Mouse (Mus musculus): ENCODE results near the gene A530084C06Rik.
A peak's percentile ranks its signal among the peaks of the same experiment; 100 is the strongest.

A530084C06Rik gene

DNA sequence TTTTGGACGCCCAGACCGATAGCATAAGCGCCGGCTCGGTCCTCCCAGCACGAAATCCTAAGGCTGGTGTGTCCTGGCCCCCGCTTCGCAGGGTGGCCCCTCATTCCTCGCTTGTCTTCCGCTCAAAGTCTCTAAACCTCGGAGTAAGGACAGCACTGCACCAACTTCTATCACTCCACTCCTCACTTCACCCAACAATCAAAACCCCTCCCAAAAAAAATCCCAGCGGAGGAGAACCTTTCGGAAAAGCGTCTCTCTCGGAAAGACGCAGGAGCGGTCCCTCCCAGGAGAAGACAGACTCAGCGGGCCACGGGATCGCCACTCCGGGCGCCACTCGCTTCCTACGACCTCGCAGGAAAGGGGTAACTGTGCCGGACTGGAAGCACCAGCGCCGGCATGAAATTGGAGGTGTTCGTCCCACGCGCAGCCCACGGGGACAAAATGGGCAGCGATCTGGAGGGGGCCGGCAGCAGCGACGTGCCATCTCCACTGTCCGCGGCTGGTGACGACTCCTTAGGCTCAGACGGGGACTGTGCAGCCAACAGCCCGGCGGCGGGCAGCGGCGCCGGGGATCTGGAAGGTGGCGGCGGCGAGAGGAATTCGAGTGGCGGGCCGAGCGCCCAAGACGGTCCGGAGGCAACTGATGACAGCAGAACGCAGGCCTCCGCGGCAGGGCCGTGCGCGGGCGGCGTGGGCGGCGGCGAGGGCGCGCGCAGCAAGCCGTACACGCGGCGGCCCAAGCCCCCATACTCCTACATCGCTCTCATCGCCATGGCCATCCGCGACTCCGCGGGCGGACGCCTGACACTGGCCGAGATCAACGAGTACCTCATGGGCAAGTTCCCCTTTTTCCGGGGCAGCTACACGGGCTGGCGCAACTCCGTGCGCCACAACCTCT, at the start of gene A530084C06Rik:
Gene A530084C06Rik (minus strand): TSS at position 813 of the 898 bp plus-strand sequence.
- DNase-seq (ENCODE audit: low spot score in 2 of 2): no peak

DNA sequence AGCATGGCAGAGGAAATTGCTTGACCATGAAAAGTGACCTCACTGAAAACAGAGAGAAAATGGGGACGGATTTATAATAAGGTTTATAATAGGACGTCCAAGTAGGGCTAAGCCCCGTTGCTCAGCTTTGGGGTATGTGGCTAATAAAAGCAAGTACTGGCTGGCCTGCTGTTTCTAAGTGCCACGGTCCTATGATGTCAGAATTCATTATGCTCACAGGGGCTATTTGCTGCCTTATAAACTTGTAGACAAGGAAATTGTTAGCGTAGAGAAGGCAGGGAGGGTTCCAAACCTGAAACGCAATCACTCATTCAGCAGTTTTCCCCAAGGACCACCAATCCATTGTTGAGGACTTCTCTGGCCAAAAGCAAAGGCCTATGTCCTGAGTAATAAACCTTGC, 44.8 kb upstream of the A530084C06Rik start:
- no peak for DNase-seq (ENCODE audit: low spot score in 2 of 2)

- DNase-seq (ENCODE audit: low spot score in 2 of 2): no peak
These were observed 40.4 kb upstream of the A530084C06Rik start for GRCm38 (mm10) chr13:31599576-31599975.

DNA sequence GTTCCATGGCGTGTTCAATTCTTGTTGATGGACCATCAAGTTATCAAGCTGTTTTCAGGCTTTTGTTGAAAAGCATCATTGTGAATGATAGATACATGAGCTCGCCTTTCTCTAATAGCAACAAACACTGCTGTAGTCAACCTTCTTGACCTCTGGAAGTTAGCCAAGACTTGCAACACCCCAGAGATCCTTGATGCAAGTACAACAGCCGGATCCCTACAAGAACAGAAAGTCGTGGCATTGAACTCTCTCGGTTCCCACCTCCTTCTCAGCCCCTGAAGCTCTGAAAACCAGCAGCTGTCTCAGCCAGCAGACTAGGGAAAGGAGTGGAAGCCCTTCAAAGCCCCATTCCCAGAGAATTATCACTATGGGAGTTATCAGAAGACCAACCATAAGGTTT, 28.2 kb upstream of the A530084C06Rik start:
- DNase-seq (ENCODE audit: low spot score in 2 of 2): no peak

DNA sequence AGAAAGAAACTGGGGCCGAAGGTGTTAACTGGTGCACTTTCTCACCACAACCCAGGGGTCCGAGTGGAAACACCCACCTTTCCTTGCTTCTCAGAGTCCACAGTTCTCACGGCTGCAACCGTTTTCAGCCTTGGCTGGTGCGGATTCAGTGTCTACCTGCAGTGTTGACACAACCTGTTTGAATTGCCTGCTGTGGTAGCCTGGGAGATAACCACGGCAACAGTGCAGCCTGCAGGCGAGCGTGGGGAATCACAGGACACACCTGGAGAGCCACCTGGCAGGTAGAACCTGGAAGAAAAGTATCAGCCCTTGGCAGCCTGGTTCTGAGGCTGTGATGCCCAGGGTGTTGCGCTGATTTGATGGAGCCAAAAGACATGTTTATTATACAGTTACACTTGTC, 20.7 kb upstream of the A530084C06Rik start:
- no peak for DNase-seq (ENCODE audit: low spot score in 2 of 2)

DNA sequence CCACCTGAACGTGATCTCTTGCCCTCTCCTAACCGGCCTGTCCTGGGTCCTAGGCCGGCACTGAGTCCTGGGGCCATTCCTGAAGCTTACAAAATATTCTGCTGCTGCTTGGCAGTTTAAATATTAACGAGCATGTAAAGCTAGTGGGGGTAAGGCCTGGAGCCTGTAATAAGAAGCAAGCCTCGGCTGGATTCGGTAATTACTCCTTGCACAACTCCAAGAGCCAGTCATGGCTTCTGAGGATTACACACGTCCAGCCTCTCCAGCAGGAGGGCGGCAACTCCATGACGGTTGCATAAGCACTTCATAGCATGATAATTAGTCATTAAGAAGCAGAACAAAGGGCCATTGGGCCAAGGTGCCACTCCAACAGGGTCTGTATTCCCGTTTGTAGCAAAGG, 19.3 kb upstream of the A530084C06Rik start:
- DNase-seq (ENCODE audit: low spot score in 2 of 2): no peak

GRCm38 (mm10) chr13:31577576-31577975, 18.4 kb upstream of the A530084C06Rik start:
- no peak for DNase-seq (ENCODE audit: low spot score in 2 of 2)

- DNase-seq (ENCODE audit: low spot score in 2 of 2): no peak
These were observed 17.6 kb upstream of the A530084C06Rik start for GRCm38 (mm10) chr13:31576696-31577095.

DNA sequence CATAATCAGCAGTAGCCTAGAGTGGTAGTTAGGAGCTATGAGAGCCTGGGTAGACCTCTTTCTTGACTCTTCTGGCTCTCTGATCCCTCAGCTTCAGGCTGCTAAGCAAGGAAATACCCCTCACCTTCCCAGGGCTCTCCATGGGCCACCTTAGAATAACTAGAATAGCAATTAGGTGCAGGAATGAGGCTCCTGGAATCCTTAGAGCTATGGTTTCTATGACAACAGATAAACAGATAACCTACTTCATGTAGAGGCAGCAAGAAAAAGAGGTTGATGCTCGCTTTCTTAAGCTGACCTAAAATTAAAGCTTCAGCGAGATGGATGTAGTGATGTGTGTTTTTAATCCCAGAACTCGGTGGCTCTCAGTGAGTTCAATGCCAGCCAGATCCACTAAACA, 15.5 kb upstream of the A530084C06Rik start:
- no peak for DNase-seq (ENCODE audit: low spot score in 2 of 2)

- no peak for DNase-seq (ENCODE audit: low spot score in 2 of 2)
These were observed 13.8 kb upstream of the A530084C06Rik start for GRCm38 (mm10) chr13:31572806-31573508.

DNA sequence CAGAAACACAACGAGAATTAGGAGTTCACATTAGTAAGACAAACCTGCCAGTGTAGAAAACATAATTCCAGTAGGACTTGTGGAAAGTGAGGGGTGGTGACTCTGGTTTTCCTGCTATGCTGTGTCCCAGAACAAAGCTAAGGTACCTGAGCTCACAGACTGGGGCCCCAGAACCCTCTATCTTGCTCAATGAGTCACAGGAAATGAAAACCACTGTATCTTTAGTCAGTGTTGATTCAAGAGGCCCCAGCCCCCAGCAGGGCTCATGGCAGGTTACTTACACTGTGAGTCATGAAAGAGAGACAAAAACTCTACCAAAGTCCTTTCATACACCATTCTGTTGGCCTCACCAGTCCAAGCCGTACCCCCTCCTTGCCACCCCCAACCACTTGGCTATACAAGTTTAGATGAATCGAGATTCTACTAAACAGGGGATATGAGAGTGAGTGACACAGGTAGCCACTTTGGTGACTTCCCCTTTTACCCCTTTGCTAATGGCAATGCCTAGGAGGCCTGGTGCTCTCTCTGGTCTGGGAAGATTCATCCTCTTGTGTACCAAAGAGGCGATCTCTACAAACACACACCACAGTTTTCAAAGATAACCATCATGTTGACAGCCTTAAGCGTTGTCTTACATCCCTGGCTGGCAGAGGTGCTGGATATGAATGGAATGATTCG, 8.6 kb upstream of the A530084C06Rik start:
- no peak for DNase-seq (ENCODE audit: low spot score in 2 of 2)

- DNase-seq (ENCODE audit: low spot score in 2 of 2): no peak
These were observed 8.0 kb upstream of the A530084C06Rik start for GRCm38 (mm10) chr13:31567099-31567498.

- DNase-seq (ENCODE audit: low spot score in 2 of 2): no peak
These were observed 5.3 kb upstream of the A530084C06Rik start for GRCm38 (mm10) chr13:31564394-31564793.

DNA sequence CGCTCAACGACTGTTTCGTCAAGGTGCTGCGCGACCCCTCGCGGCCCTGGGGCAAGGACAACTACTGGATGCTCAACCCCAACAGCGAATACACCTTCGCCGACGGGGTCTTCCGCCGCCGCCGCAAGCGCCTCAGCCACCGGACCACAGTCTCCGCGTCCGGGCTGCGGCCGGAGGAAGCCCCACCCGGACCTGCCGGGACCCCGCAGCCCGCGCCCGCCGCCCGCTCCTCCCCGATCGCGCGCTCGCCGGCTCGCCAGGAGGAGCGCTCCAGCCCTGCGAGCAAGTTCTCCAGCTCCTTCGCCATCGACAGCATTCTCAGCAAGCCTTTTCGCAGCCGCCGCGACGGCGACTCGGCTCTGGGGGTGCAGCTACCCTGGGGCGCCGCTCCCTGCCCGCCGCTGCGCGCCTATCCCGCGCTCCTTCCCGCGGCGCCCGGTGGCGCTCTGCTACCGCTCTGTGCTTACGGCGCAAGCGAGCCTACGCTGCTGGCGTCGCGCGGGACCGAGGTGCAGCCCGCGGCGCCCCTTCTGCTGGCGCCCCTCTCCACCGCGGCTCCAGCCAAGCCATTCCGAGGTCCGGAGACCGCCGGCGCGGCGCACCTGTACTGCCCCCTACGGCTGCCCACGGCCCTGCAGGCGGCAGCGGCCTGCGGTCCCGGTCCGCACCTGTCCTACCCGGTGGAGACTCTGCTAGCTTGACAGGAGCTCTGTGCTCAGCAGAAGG, 449 bp upstream of the A530084C06Rik start:
- DNase-seq (ENCODE audit: low spot score in 2 of 2): peak in 1 of 2 experiments; percentile 9

GRCm38 (mm10) chr13:31557768-31558520, 1.2 kb downstream of the A530084C06Rik start:
- peak in 1 of 2 experiments; percentile 10 for DNase-seq (ENCODE audit: low spot score in 2 of 2)

DNA sequence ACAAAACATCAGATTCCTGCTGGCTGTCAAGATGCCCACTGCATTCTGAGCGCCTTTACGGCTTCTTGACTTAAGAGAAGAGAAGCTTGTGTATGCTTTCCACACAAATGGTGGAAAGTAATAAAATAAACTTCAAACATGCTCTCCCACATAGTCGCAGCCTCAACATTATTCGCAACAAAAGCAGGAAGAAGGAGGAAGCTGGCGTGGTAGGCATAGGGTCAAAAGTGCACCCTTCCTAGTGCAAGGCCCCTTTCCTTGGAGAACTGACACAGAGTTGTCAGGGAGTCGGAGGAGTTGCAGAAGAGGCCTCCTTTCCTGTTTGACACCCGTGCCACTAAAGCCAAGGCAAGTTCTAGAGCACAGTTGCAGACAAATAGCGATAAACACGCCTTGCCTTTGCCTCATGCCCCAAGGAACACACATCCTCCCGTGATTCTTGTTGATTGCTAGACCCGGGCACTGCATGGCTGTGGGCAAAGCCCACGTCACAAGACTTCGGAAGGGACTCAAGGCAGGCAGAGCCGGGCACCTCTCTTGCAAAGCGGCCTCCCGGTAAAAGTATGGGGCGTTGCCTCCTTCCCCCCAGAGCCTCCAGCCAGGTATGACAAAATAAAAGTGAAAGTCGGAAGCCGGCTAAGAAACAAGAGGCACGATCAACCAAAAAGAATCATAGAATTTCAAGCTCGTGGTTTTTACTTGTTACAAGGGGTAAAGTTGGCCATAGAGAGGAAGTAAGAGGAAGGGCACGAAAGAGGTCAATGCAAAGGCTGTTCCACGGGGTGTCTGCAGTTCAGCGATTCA, 2.0 kb downstream of the A530084C06Rik start:
- no peak for DNase-seq (ENCODE audit: low spot score in 2 of 2)

DNA sequence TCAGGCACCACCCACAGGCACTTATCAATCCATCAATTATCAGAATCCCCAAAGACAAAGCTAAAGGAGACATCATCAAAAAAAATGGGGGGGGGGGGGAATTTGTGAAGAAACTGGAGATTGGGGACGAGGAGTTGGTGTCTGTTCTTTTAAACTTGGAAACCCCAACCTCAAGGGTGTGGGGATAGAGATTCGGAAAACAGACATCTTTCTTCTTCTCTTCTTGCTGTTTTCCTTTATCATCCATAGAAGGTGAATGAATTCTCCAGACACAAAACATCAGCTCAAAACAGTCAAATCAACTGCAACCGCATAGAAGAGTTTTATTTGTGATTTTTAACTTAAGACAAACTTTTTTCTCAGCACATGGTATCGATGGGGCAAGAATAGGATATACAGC, 3.3 kb downstream of the A530084C06Rik start, which contains the start of gene Foxq1:
Gene Foxq1 (plus strand): TSS at position 301 of the 400 bp plus-strand sequence.
- no peak for DNase-seq (ENCODE audit: low spot score in 2 of 2)

DNA sequence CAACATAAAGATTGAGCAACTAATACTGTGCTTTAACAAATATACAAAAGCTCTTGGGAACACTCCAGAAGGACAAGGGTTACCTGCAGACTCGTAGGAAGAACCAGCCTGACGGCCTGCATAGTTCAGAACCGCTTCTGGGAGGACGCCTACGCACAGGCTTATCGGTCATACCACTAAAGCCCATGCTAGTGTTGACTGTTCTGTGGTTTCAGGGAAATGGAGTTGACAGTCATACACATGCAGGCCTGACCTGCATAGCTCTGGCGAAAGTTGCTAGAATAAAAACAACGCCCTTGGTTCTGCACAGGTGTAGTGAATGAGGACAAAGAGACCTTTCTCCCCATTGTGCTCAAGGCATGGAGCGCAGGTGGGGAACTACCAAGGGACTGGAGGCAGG, 11.5 kb downstream of the A530084C06Rik start:
- DNase-seq (ENCODE audit: low spot score in 2 of 2): no peak

DNA sequence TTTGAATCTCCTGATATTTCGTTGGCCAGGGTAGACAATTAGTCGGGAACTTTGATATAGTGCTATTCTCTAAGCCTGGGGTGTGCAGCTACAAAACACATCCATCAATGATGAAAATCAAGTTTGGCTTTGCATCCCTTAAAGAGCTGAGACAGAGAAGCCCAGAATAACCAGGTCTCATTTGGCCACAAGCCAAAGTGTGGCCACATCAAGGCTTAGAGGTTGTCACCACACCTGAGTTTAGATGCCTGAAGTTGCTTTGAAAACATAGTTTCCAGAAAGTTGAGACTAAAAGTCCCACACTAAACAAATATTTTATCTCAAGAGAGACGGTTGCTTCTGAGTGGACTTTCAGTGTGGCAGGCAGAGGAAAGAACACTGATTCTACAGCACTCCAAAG, 11.9 kb downstream of the A530084C06Rik start:
- DNase-seq (ENCODE audit: low spot score in 2 of 2): no peak

GRCm38 (mm10) chr13:31546784-31547183, 12.3 kb downstream of the A530084C06Rik start:
- DNase-seq (ENCODE audit: low spot score in 2 of 2): no peak
